Mouse (Mus musculus): ENCODE results near the gene Tnfaip3. TPM values are rescaled to one million over a fixed set of nuclear protein-coding genes. Genes with fewer than 3 reads are reported as not detected.

The Tnfaip3 gene
- polyA plus RNA-seq, 1 experiment from 2014 or later: 1.9 TPM

DNA sequence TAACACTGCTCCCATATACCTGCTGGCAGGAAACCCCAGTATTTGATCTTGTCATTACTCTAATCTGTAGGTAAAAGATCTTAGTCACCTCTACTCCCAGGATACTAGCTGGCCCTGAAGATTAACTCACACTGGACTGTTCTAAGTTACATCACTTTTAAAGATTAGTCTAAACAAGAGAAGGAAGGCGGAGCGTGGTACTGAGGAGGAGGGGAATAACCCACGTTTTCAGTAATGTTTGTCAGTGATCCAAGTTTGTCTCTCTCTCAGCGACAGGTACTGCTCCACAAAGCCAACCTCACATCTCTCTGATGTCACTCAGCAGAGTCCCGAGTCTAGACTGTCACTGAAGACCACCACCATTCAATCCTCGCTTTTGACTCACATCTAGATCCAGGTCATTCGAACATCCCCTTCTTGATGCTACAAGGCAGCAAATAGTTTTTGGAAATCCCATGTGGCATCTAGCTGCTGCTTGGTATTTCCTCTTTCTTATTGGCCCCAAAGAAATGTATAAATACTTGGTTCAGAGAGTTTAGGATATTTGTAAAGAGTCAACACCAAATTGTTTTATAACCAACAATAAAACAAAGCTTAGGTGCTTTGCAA is 3.5 kb downstream of the Tnfaip3 start:
- 90% methylated on average over 7 of the region's 7 CpGs for WGBS
- Histone ChIP-seq H3K4me3 (no peak overlapping the region), H3K4me1 (replicated peaks) (peaks cover 12% of the 10 kb centered on the region), H3K9me3 (no peaks in the 10 kb centered on the region), H3K27ac (no peak overlapping the region), H3K9ac (no peak overlapping the region), H3K27me3 (0 out of 2 replicates have a peak, but pooled peaks cover 4% of the 10 kb centered on the region), H3K4me2 (no peak overlapping the region), H3K36me3 (peaks cover 8% of the 10 kb centered on the region)
- ATAC-seq (ENCODE audit: low FRiP score): no peak

DNA sequence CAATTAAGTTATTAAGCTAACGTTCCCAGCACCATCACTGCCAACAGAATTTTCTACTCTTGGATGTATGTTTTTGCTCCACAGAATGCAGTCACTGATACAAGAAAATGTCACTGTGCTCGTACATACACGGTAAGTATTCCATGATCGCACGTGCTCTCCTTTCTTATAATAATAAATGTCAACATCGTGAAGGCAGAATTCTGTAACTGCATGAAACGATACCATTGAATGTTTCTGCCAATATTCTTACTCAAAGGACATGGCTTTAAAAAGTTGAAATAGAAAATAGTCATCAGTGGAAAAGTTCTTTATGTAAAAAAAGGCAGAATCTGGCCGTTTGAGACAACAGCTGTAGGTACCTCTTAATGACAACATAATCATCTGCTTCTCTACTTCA is 5.0 kb downstream of the Tnfaip3 start:
- H3K4me3 ChIP-seq: no peak overlapping the region
- ATAC-seq (ENCODE audit: low FRiP score): no peak
- H3K27ac ChIP-seq: no peak overlapping the region
- no peak overlapping the region for H3K4me2 ChIP-seq
- peaks cover 15% of the 10 kb centered on the region for H3K36me3 ChIP-seq
- H3K4me1 ChIP-seq (replicated peaks): peaks cover 7% of the 10 kb centered on the region
- WGBS: 93% methylated on average over 8 of the region's 8 CpGs
- no peak overlapping the region for H3K9ac ChIP-seq
- H3K27me3 ChIP-seq: no peaks in the 10 kb centered on the region
- no peaks in the 10 kb centered on the region for H3K9me3 ChIP-seq

DNA sequence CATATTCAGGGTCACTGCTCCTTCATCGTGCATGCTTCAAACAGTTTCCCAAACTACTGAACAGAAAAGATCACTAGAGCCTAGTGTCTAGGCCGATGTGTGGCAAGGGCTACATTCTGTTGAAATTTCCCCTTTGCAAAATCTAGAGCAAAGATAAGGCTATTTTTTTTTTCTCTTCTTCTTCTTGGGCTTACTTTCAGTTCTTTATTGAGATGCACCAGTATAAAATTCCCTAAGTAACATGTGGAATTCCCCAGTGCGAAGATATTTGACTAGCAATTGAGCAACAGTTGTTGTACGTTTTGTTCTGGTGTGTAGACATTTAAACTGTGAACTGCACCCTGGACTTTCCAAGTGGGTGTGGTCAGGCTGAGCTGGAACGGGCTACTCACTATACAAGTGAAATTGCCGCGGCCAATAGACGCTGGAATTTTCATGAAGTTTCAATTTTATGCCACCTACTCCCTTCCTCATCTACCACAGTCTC is 6.2 kb downstream of the Tnfaip3 start:
- Histone ChIP-seq H3K36me3 (peaks cover 27% of the 10 kb centered on the region), H3K9ac (no peak overlapping the region), H3K4me2 (no peak overlapping the region), H3K27me3 (no peaks in the 10 kb centered on the region), H3K27ac (no peak overlapping the region), H3K4me1 (replicated peaks) (peaks cover 3% of the 10 kb centered on the region), H3K4me3 (no peak overlapping the region), H3K9me3 (no peaks in the 10 kb centered on the region)
- no peak for ATAC-seq (ENCODE audit: low FRiP score)
- WGBS: 75% methylated on average over 8 of the region's 8 CpGs

DNA sequence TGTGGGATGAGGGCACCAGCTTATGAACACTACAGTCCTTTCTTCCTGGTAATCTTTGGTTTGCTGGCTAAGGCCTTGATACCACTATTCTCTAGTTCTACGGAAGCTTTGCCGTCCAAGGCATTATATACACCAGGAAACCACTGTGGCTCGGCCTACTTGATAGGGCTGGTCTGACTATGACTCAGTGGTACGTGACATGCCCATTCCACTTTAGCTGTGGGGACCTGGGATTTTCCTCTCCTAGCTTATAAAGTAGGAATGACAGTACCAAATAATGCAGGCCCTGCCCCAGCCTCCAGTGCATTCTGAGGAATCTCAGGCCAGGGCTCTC is 6.9 kb downstream of the Tnfaip3 start:
- no peak for ATAC-seq (ENCODE audit: low FRiP score)
- no peak overlapping the region for H3K9ac ChIP-seq
- H3K9me3 ChIP-seq: no peaks in the 10 kb centered on the region
- 93% methylated on average over 4 of the region's 4 CpGs for WGBS
- no peaks in the 10 kb centered on the region for H3K27me3 ChIP-seq
- no peak overlapping the region for H3K4me2 ChIP-seq
- H3K36me3 ChIP-seq: peaks cover 34% of the 10 kb centered on the region
- no peak overlapping the region for H3K4me3 ChIP-seq
- H3K4me1 ChIP-seq (replicated peaks): no peaks in the 10 kb centered on the region
- no peak overlapping the region for H3K27ac ChIP-seq

DNA sequence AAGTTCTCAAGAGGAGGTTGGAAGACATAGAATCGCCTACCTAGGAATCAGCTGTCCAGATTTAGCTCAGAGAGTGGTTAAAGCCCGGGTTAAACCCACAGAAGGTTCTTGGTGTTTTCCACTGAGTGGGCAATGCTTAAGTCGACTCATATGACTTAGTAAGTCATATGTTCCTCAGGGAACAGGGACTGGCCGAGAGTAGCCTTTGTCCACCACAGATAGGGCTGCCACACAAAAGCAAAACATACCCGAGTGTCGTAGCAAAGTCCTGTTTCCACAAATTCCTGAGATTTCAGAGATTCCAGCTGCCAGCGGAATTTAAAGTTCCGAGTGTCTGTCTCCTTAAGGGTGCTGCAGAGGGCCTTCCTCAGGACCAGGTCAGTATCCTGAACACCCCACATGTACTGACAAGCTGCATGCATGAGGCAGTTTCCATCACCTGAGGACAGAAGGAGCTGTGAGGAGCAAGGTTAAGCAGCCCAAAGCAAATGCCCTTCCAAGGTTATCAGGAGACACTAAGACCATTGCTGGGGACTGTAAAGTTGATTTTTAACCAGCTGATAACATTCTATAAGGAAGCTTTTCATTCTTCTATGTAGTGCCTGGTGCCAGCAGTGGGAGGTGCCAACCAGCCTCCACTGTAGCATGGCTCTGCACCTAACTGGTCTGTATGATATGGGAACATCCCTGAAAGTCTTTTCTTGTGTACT is 7.4 kb downstream of the Tnfaip3 start:
- Histone ChIP-seq H3K27ac (no peak overlapping the region), H3K4me2 (no peak overlapping the region), H3K9ac (no peak overlapping the region), H3K4me3 (no peak overlapping the region), H3K4me1 (replicated peaks) (no peaks in the 10 kb centered on the region), H3K9me3 (no peaks in the 10 kb centered on the region), H3K36me3 (peaks cover 38% of the 10 kb centered on the region), H3K27me3 (no peaks in the 10 kb centered on the region)
- ATAC-seq (ENCODE audit: low FRiP score): no peak
- WGBS: 85% methylated on average over 8 of the region's 8 CpGs

DNA sequence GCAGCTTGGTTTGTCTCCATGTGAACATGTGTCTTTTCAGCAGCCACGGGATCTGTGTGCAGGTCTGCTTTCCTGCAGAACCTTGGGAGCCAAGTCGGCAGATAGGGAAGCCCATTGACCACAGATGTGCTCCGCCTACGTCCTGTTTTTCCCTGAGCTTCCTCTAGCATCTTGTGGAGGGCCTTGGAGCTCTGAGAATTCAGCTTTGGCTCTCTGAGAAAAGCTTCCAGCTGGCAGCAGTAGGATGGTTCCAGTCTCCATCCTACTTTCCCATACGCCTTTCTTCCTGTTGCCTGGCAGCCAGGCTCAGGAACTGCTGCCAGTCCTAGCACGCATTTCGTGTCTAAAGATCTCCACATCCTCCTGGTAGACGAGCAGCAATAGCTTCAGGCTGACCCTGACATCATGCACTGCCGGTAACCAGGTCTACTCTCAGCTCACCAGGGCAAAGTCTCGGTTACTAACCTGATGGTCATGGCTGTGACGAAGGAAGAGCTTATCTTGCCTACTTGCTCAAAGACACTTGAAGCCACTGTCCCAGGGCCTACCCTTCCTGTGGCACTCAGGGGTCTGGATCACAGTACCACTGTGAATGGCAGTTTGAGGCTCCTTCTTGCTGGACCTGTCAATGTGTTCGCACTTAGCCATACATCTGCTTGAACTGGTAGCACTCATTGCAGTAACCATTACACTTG is 13.2 kb downstream of the Tnfaip3 start:
- no peaks in the 10 kb centered on the region for H3K27me3 ChIP-seq
- no peak overlapping the region for H3K4me3 ChIP-seq
- H3K4me2 ChIP-seq: no peak overlapping the region
- 88% methylated on average over 12 of the region's 12 CpGs for WGBS
- H3K36me3 ChIP-seq: peaks cover 50% of the 10 kb centered on the region
- ATAC-seq (ENCODE audit: low FRiP score): no peak
- H3K27ac ChIP-seq: no peak overlapping the region
- no peaks in the 10 kb centered on the region for H3K9me3 ChIP-seq
- no peaks in the 10 kb centered on the region for H3K4me1 ChIP-seq (replicated peaks)
- no peak overlapping the region for H3K9ac ChIP-seq

DNA sequence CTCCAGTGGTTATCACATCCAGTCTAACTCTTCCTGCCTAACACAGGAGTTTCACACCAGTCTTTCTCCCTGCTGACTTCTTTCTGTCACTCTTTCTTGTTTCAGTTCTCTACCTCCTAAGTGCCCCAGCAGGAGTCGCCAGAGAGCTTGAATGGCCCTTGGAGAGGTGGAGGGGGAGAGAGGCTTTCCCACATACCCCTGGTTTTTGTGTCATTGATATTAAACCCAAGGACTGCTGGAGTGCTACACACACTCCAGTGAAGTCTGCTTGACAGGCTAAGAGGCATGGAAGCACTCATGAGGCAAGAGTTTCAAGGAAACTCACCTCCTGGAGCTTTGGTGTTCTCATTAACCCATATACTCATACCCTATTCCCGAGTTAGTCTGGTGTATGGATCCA is 16.0 kb downstream of the Tnfaip3 start:
- Histone ChIP-seq H3K27ac (no peak overlapping the region), H3K27me3 (no peaks in the 10 kb centered on the region), H3K4me1 (replicated peaks) (no peaks in the 10 kb centered on the region), H3K36me3 (peaks cover 33% of the 10 kb centered on the region), H3K4me3 (no peak overlapping the region), H3K4me2 (no peak overlapping the region), H3K9ac (no peak overlapping the region), H3K9me3 (no peaks in the 10 kb centered on the region)
- WGBS: 76% methylated on average over 2 of the region's 2 CpGs
- no peak for ATAC-seq (ENCODE audit: low FRiP score)

DNA sequence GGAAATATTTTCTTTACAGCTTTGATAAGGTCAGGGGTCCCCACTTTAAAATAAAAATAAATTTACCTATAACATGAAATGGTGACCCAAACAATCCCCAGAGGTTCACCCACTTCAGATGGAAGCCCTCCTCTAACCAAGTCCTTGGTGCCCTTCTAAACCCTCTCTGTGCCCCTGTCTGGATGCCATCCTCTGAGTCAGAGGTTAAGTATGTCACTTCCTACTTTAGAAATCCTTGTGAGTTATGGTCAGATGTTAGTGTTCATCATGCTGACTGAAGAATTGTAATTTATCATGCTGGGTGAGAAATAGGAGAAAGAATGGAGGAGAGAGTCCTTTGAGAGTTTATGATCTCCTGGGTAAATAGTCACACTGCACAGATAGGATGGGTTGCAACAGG is 19.1 kb downstream of the Tnfaip3 start:
- H3K9ac ChIP-seq: no peak overlapping the region
- H3K4me1 ChIP-seq (replicated peaks): no peaks in the 10 kb centered on the region
- ATAC-seq (ENCODE audit: low FRiP score): no peak
- no peak overlapping the region for H3K4me3 ChIP-seq
- no peaks in the 10 kb centered on the region for H3K27me3 ChIP-seq
- peaks cover 3% of the 10 kb centered on the region; the same call in 1 of the 2 replicates for H3K36me3 ChIP-seq
- no peaks in the 10 kb centered on the region for H3K9me3 ChIP-seq
- no peak overlapping the region for H3K4me2 ChIP-seq
- no peak overlapping the region for H3K27ac ChIP-seq

DNA sequence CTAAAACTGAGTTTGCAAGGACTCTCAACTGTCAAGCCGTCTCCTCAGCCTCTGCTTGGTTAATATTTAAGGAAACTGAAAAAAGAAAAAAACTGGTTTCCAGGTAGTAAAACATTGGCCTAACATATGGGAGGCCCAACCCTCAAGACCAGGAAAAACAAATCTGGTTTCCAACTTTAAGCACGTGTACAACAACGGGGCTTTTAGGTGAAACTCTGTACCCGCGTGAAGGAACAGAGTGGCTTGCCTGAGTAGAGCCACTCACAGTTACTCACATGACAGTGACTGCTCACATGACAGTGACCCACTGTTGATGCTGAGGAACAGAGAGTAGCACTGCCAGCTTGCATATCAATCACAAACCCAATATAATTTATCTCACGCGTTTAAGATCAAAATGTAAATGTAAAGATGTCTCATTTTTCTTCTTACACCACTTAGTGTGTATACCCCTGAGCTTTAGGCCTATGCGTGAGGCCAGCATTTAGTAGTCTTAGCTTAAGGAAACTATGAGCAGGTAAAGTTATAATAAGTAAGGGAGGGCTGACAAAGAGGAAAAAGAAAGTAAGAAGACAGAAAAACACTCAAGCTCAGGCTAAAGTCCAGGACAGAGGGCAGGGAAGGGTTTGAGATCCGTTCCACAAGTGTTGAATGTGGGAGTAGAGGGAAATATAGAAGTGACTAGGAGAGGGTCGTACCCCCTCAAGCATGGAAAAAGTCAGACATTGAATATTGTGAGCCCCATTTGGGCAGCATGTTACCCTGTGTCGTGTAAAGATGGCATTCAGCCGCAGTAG is 19.8 kb downstream of the Tnfaip3 start:
- no peaks in the 10 kb centered on the region for H3K27me3 ChIP-seq
- WGBS: 89% methylated on average over 12 of the region's 12 CpGs
- no peak overlapping the region for H3K9ac ChIP-seq
- no peaks in the 10 kb centered on the region for H3K4me1 ChIP-seq (replicated peaks)
- H3K36me3 ChIP-seq: no peaks in the 10 kb centered on the region
- no peak for ATAC-seq (ENCODE audit: low FRiP score)
- no peaks in the 10 kb centered on the region for H3K9me3 ChIP-seq
- no peak overlapping the region for H3K27ac ChIP-seq
- no peak overlapping the region for H3K4me2 ChIP-seq
- H3K4me3 ChIP-seq: no peak overlapping the region

DNA sequence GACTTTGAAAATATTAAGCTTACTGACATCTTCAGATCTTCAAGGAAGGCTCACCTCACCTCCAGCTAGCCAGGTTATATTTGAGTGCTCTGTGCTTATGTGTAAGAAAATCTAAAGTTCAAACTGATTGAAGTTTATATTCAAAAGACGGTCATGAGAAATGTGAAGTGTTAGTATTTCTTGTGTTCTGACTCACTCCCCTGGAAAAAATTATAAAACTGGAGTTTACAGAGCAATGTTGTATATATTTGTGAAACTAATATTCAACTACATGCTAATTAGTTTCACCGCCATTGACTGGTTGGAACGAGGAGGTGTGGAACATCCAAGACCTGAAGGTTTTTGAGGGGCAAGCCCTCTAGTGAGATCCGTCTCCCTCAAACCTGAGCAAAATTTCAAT is 22.5 kb downstream of the Tnfaip3 start:
- WGBS: 89% methylated on average over 4 of the region's 4 CpGs
- no peak for ATAC-seq (ENCODE audit: low FRiP score)
- no peak overlapping the region for H3K4me2 ChIP-seq

DNA sequence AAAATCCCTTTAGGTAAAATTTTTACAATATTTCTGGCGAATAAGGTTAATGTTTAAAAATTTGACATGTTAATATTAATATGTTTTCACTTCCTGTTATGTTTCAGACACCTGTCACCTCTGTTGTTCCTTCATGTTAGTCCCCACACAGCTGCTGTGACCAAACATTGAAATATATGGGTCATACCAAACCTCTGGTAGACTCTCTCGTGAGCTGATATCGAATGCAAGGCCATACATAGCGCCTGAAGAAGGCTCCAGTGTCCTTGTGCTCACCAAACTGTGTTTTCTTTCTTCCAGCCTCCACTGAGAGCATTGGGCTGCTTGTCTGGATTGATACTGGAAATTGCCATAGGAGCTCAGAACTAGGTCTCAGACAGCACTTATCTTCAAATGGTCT is 24.4 kb downstream of the Tnfaip3 start:
- 92% methylated on average over 4 of the region's 4 CpGs for WGBS
- no peak overlapping the region for H3K4me3 ChIP-seq
- H3K9ac ChIP-seq: no peak overlapping the region
- H3K9me3 ChIP-seq: no peaks in the 10 kb centered on the region
- H3K27me3 ChIP-seq: no peaks in the 10 kb centered on the region
- no peak overlapping the region for H3K4me2 ChIP-seq
- H3K36me3 ChIP-seq: no peaks in the 10 kb centered on the region
- H3K27ac ChIP-seq: no peak overlapping the region
- H3K4me1 ChIP-seq (replicated peaks): 0 out of 2 replicates have a peak, but pooled peaks cover 6% of the 10 kb centered on the region
- ATAC-seq (ENCODE audit: low FRiP score): no peak

More for the DNA sequence above, 22.5 kb downstream of the Tnfaip3 start:
- Histone ChIP-seq H3K9me3 (no peaks in the 10 kb centered on the region), H3K27ac (no peak overlapping the region), H3K36me3 (no peaks in the 10 kb centered on the region), H3K27me3 (no peaks in the 10 kb centered on the region), H3K4me3 (no peak overlapping the region), H3K4me1 (replicated peaks) (no peaks in the 10 kb centered on the region), H3K9ac (no peak overlapping the region)

DNA sequence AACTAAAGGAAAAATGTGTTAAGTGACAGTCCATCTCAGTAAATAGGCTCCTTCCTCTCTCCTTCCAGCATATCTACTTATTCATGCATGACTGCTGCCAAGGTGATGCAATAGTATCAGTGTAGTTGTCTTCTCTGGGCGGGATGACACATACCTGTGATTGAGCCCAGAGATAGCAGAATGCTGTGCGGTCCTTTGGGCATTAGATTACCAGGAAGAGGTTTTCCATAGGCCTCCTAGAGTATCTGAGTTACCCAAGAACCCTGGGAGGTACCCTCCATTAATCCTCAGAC is 27.6 kb downstream of the Tnfaip3 start:
- Histone ChIP-seq H3K27me3 (no peaks in the 10 kb centered on the region), H3K9ac (no peak overlapping the region), H3K4me1 (replicated peaks) (0 out of 2 replicates have a peak, but pooled peaks cover 6% of the 10 kb centered on the region), H3K4me2 (no peak overlapping the region), H3K36me3 (no peaks in the 10 kb centered on the region), H3K27ac (no peak overlapping the region), H3K9me3 (no peaks in the 10 kb centered on the region), H3K4me3 (no peak overlapping the region)
- WGBS: 67% methylated on average over 2 of the region's 2 CpGs
- ATAC-seq (ENCODE audit: low FRiP score): no peak

Data from hindbrain, embryonic 13.5 days (tissue).